Mouse (Mus musculus): ENCODE results near the gene Dqx1.

Gene Dqx1

DNA sequence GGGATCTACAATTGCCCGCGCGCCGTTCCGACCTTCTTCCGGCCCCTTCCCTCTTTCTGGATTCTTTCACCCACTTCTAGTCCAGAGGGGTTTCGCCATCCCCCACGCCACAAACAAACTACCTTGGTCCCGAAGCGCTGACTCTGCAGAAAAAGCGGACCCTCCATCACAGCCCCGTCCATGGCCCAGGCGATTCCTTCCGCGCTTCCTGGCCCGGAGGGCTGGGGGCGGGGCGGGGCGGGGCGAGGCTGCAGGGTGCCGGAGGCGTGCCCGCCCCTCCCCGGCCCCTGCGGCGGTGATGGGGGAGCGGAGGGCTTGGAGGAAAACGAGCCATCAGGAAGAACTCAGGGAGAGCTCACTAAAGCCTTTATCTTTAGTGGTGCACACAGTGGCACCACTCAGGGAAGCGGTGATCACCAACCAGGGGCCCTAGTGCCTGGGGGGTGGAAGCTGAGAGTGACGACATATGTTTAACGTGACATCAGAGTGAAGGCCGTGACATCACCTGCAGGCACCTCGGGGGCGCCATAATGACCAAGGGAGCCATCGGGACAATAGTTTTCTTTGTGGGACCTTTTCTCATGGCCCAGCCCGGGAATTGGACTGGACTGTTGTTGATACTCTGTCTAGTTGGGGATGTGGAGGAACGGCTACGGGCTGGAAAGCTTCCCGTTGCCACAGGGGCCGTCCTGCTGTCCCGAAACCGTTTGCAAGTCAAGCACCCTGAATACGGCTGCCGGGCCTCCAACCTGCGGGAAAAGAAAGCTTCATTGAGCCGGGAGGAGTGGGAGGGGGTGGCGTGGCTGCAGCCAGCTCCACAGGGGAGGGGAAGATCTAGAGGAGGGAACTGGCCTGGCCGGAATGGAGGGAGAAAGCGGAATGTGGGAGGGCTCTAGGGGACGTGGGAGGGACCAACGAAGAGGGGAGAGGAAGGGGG lies 24.1 kb upstream of the Dqx1 start, which contains the start of the genes Dok1 and Loxl3:
Dok1 (minus strand) TSS at position 223 of the 937 bp plus-strand sequence.
Loxl3 (plus strand) TSS at position 925 of the 937 bp plus-strand sequence.
- CTCF ChIA-PET, result interaction anchor here (0.6 kb wide), 1 partner anchor 61 kb away, joined by 5 read pairs; no protein-coding TSS in a partner anchor

DNA sequence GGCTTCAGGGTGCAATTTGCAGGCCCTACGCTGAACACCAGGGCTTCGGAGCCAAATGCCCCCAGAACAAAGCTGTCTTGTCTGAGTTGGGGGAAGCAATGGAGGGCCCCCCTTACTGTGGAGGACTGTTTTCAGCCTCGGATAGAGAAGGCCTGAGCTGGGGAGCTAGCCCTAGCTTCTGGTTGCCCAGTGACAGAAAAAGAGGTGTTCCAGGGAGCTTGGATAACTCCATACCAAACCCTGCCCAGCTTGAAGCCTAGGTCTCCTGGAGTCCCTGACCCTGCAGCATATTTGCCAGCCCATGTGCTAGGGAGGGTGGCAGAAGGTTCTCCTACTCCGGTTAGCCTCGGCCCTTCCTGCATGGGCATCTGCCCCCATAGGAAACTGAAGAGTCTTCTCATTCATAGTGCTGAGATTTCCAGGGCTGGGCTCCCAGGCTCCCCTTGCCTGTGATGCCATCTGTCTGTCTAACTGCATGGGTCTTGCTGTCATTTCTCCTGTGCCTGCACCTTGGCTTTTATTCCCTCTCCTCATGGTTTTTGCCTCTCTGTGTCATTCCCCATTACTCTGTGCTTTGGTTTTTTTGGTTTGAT lies 23.1 kb upstream of the Dqx1 start:
- CTCF ChIA-PET, result no interaction called here

DNA sequence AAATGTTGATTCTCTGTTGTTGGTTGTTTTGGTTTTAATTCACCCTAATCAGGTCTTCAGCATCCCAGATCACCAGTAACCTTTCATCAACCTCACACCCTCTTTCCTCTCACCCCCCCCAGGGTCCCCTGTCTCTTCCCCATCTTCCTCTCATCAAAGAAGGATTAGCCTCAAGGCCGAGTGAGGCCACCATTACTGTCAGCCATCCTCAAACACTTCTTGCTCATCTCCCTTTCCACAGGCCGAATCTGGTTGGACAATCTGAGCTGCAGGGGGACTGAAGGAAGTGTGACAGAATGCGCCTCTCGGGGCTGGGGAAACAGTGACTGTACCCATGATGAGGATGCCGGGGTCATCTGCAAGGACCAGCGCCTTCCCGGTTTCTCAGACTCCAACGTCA lies 20.5 kb upstream of the Dqx1 start:
- CTCF ChIA-PET, result no interaction called here

DNA sequence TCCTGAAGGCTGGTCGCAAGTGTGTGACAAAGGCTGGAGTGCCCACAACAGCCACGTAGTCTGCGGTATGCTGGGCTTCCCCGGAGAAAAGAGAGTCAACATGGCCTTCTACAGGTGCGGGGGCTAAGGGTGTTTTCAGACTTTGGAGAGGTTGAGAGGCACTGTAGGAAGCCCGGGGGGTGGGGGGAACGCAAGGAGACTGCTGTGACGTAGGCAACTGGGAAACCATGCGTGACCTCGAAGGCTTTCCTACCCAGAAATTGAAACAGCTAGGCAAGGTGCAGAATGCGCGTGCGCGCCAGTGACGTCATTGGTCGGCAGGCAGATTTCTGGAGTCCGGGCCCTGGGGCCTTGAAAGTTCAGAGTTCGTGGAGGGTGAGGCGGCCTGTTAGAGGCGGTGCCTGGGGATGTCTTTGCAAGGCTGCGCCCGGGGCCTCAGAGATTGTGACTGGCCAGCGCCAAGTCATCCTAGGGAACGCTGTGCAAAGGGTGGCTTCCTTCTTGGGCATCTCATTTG lies 19.1 kb upstream of the Dqx1 start:
- CTCF ChIA-PET, result interaction anchor here (0.7 to 1.1 kb wide), 2 partner anchors 41 to 900 kb away, joined by 3 to 9 read pairs; no protein-coding TSS in a partner anchor

DNA sequence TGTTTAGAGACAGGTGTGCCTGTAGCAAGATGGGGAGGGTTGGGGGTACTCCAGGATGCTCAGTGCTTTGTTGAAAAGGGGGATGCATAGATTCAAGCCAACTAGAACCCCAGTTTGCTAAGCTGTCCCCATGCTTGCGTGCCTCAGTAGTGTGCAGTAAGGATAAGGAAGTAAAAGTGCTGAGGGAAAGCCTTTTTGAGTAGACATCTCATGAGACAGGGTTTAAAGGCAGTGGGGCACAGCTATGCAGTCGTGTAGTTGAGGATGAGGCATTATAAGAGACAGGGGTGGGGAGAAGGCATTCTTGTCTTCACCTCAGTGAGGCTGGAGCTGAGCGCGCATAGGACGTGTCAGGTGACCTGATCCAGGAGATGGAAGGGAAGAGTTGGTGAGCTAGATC lies 17.0 kb upstream of the Dqx1 start:
- CTCF ChIA-PET, result interaction anchor here (0.6 to 1.0 kb wide), 2 partner anchors 11 to 12 kb away, joined by 3 to 6 read pairs; no protein-coding TSS in a partner anchor

DNA sequence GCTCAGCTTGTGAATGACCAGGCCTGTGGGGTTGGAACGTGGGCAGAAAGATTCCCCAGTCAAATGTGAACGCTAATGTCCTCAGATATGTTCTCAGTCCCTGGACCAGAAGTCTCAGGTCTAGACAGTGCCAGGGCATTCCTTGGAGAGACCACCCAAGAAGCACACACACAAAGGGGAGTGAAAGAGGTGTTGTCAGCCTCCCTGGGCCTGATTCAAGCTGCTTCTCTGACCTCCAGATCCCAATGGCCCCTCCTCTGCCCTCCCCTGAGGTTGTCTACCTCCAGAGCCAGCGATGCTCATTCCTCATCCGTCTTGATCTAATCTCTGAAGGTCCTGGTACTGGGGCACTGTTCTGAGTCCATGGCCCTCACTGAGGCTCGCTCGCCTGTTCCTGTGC lies 14.1 kb upstream of the Dqx1 start:
- CTCF ChIA-PET, result no interaction called here

DNA sequence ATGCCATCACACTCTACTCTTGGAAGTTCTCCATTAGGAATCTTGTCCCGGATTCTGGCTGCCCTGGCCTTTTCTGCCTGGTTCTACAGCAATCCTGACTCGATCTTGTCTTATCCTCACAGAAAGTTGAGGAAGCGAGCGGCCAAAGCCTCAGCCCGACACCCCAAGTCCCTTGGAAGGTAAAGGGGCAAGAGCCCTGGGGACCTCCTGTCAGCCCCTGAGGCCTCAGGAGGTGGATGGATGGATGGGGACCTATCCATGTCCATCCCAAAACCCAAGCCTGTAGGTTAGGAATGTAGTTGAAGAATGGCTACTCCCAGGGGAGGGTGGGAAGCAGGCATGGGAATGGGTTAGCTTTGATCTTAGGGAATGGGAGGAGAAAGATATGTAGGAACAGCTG lies 13.7 kb upstream of the Dqx1 start:
- CTCF ChIA-PET, result no interaction called here

DNA sequence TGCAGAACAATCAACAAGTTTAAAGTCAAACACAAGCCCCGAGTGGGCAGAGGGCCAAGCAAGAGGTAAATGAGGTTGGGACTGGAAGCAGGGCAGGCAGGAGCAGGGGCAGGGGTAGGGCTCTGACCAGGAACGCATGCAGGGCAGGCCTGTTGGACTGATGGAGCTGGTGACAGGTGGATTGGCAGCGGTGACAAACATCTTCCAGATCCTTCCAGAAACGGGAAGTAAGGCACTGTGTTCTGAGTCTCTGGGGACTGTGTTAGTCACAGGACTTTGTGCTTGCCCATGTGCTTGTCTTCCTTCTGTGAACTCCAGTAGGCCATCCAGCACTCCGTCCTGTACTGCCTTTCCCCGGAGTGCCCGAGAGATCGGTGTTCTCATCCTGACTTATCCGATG lies 12.9 kb upstream of the Dqx1 start:
- CTCF ChIA-PET, result no interaction called here

DNA sequence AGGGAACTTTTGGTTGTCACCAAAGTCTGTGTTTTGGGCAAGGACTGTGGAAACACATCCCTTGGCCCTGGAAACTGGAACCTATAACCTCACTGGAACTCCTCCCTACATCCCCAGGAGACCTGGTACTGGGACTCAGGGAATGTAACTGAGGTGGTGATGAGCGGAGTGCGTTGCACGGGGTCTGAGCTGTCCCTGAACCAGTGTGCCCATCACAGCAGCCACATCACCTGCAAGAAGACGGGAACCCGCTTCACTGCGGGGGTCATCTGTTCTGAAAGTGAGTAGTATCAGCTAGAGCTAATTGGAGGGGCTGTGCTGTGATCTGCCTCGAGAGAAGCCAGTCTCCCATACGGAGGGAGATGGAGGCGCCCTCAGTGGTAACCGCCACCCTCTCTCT lies 8.3 kb upstream of the Dqx1 start:
- CTCF ChIA-PET, result interaction anchor here (0.9 kb wide), 1 partner anchor 72 kb away, joined by 3 read pairs; the partner anchor contains the start of gene Wbp1

DNA sequence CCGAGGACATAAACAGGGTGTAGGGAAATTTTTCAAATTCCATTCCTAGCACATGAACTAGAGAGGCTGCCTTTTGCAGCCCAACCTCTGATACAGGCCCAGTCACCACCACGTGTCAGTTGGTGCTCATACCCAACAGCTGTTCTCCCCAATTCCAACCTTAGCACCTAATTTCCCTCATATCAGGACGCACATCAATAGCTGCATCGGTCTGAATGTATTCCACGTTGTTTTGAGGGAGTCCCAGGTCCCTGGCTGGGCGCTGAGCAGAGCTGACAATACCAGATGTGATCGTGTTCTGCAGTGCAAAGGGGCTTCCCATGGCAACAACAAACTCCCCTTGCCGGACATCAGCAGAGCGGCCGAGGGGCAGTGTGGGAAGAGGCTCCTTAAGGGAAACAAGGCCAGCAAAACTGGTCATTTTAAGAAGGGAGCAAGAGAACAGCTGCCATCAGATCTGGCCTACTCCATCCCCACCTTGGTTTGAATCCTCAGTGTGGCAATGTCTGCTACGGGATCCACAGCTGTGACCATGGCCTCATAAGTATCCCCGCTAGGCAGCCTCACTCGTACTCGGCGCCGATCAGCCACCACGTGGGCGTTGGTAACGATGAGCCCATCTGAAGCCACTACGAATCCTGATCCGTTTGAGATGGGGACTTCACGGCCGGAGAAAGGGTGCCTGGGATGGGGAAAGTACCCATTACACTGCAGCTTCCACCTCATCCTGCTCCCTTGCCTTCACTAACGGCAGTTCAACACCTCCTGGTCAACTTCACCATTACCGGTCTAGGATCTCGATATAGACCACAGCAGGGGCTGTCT lies 4.3 kb upstream of the Dqx1 start:
- CTCF ChIA-PET, result interaction anchor here (0.5 to 2.0 kb wide), 4 partner anchors 12 to 218 kb away, joined by 3 to 7 read pairs (median 4); no protein-coding TSS in a partner anchor

DNA sequence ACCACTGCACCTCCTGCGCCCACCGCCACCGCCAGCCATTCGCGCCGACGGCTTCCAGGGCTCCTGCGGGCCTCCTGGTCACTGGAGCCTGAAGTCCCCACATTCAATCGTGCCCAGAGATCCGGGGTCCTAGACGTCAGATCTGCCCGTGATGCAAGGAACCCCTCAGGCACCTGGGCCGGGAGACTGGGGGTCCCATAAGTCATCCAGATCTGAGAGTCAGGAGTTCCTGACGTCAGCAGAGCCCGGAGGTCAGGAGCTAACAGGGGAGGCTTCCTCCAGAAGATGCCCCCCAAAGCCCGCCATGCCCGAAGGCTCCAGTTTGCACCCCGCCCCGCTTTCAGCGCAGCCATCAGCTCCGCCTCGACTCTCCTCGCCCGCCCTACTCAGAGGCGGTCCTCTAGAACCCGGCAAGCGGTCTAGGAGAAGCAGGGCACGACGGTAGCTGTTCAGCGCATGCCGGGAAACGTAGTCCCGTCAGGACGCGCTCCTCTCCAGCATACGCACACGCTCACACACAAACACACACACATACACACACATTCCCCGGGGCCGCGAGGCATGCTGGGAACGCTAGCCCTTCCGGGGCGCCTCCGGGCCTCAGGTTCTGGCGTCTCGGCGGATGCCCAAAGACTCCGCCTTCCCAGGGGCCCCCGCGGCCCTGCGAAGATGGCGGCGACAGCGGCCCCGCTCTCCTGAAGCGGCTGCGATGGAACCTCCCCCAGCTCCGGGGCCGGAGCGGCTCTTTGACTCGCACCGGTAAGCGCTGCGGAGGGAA lies 3.4 kb upstream of the Dqx1 start, which contains the start of gene Aup1:
Aup1 (plus strand) TSS at position 448 of the 778 bp plus-strand sequence.
- CTCF ChIA-PET, result interaction anchor here (0.5 to 2.0 kb wide), 3 partner anchors 15 to 58 kb away, joined by 4 to 7 read pairs (median 6); no protein-coding TSS in a partner anchor

DNA sequence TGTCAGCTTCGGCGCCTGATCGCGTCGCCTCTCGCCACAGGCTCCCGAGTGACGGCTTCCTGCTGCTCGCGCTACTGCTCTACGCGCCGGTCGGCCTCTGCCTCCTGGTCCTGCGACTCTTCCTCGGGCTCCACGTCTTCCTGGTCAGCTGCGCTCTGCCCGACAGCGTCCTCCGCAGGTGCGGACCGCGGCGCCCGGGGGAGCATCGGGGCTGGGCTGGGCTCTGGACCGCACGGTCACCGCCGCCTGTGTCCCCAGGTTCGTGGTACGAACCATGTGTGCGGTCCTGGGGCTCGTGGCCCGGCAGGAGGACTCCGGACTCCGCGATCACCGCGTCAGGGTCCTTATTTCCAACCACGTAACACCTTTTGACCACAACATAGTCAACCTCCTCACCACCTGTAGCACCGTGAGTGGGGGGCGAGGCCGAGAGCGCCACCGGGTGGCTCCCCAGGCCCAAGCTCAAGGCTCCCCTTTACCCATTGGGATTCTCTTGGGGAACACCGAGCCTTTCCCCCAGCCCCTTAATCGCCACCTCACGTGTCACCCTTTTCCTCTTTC lies 2.7 kb upstream of the Dqx1 start, which contains the start of gene Htra2:
Htra2 (minus strand) TSS at position 403 of the 561 bp plus-strand sequence.
- CTCF ChIA-PET, result interaction anchor here (0.6 to 2.0 kb wide), 3 partner anchors 23 to 58 kb away, joined by 4 to 7 read pairs (median 6); no protein-coding TSS in a partner anchor

DNA sequence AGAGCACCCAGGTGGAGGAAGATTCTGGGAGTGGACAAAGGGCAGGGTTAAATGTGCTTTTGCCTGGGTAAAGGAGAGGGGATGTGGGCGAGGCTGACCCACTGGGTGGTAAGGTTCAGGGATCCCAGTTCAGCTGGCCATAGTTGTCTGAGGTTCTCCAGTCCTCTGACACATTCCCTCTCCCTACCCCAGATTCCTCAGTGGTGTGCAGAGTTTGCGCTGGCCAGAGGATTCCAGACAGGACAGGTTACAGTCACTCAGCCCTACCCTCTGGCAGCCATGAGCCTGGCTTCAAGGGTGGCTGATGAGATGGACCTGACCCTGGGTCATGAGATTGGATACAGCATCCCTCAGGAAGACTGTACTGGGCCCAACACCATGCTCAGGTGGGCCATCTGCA lies 1.1 kb downstream of the Dqx1 start:
- CTCF ChIA-PET, result interaction anchor here (0.6 kb wide), 1 partner anchor 58 kb away, joined by 4 read pairs; no protein-coding TSS in a partner anchor

DNA sequence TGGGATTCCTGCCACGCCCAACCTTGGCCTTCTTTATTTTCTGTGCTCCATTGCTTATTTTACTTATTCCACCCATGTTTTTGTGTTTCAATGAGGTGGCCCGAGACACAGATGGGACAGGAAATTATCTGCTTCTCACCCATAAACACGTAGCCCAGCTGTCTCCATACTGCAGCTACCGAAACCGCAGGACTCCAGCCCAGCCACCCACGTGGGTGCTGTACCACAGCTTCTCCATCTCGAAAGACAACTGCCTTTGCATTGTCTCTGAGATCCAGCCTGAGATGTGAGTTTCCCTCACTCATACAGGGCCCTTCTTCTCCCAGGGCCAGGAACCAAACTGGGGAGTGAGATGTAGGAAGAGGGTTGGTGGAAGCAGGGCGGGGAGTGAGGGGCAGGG lies 8.4 kb downstream of the Dqx1 start:
- CTCF ChIA-PET, result no interaction called here

DNA sequence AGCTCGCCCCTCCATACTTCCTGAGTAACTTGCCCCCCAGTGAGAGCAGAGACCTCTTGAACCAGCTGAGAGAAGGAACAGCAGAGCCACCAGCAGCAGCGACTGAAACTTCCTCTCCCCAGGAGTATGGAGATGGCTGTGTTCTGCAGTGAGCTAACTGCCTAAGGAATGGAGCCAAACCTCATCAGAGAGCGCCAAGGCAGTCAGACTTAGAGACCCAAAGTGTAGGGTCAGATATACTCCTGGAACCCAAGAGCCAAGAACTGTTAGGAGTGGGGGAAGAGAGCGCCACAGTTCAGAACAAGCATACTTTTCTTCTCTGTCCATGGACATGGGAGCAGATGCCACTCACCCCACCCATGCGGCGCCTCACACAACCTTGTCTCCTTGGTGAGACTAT lies 8.8 kb downstream of the Dqx1 start:
- CTCF ChIA-PET, result interaction anchor here (0.6 kb wide), 1 partner anchor 42 kb away, joined by 3 read pairs; the partner anchor contains the start of gene Mrpl53

DNA sequence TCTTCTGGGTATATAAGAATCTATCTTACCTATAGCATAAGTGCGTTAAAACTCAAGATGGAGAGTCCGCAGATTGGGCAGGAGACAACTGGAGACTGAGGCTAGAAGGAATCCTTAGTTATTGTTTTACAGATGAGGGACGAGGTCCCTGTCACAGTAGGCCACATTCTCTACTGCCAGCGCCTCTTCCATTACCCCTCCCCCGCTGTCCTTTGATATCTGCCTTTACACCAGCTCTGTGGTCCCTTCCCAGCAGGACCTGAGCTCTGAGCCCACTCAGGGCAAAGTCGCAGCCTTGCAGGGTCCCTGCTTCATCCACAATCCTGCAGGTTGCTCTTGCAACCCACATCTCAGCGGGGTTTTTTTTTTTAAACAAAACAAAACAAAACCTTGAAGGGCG lies 10.6 kb downstream of the Dqx1 start:
- CTCF ChIA-PET, result no interaction called here

DNA sequence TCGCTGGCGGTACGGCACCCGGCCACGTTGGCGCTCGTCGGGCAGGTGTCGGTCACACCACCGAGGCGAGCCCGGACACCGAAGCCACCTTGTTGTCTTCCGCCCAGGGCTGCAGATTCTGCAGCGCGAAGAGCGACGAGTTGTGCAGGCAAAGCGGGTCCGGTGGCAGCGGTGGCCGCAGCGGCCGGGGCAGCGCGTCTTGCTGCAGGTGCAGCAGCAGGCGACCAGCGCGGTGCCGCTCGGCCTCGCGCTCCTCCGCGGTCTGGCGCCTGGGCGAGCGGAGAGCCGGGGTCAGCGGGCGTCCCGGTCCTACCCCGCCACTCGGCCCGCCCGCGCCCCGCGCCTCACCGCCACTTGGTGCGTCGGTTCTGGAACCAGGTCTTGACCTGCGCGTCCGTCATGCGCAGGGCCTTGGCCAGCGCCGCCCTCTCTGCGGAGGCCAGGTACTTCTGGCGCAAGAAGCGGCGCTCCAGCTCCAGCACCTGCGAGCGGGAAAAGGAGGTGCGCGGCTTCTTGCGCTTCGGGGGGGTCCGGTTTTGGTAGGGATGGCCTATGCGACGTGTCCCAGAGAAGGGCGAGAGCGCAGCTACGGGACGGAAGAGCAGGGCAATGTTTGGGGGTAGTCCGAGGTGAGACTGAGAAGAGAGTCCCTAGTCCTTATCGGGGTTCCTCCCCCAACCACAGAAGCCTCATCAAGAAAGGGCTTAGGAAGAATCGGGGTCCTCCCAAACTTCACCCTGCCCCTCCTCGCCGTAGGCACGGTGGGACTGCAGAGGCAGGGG lies 11.3 kb downstream of the Dqx1 start:
- CTCF ChIA-PET, result no interaction called here

DNA sequence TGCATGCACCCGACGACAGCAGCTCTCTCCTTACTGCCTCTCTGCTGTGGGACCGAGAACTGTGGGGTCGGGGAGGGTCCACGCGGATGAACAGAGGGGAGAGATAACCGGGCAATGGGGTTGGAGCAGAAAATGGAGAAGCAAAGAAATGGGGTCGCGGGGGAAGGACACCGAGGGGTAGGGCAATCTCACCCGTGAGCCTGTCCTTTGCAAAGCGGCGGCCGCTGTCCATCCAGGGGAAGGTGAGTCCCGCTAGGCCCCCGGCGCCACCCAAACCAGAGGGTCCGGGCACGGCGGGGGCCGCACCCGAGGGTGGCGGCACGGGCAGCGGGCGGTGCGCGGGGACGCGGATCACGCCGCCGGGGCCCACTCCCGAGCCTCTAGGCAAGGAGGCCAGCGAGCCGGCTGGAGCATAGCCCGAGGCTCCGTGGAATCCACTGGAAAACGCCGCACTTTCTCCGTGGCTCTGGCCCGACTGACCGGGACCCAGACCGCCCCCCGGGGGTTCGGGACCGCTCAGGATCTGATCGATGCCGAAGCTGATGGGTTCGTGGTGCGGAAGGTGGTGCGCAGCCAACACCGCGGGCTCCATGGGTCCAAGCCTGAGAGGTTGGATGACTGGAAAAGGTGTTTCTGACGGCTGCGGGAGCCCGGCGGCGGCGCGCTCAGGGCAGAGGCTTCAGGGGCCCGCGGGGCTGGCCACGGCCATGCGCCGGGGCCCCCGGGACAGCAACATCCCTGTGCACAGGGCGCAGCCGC lies 12.0 kb downstream of the Dqx1 start:
- CTCF ChIA-PET, result interaction anchor here (2.1 kb wide), 1 partner anchor 73 kb away, joined by 7 read pairs; no protein-coding TSS in a partner anchor

DNA sequence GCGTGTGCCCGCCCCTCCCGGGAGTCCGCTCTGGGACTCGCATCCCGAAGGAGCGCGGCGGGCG lies 12.4 kb downstream of the Dqx1 start, which contains the start of gene Tlx2:
Tlx2 (minus strand) TSS at position 47 of the 64 bp plus-strand sequence.
- CTCF ChIA-PET, result interaction anchor here (2.1 kb wide), 1 partner anchor 73 kb away, joined by 7 read pairs; no protein-coding TSS in a partner anchor
